Mouse (Mus musculus): Measurements from ENCODE around the gene Creb3.

The Creb3 gene

GRCm38 (mm10) chr4:43558028-43558630 is 4.0 kb upstream of the Creb3 start:
- DNase-seq (ENCODE audit: low spot score in 2 of 2), result no peak

GRCm38 (mm10) chr4:43558631-43559356 is 3.3 kb upstream of the Creb3 start:
- no peak for DNase-seq (ENCODE audit: low spot score in 2 of 2)

- DNase-seq (ENCODE audit: low spot score in 2 of 2), result no peak
These were observed 2.5 kb upstream of the Creb3 start for GRCm38 (mm10) chr4:43559519-43560242.

- no peak for DNase-seq (ENCODE audit: low spot score in 2 of 2)
These were observed 1.9 kb upstream of the Creb3 start for GRCm38 (mm10) chr4:43560243-43560611.

- DNase-seq (ENCODE audit: low spot score in 2 of 2), result no peak
These were observed 1.2 kb upstream of the Creb3 start for GRCm38 (mm10) chr4:43560976-43561375.

- no peak for DNase-seq (ENCODE audit: low spot score in 2 of 2)
These were observed 616 bp upstream of the Creb3 start for GRCm38 (mm10) chr4:43561436-43561996.

GRCm38 (mm10) chr4:43562769-43563600 is 853 bp downstream of the Creb3 start:
- no peak for DNase-seq (ENCODE audit: low spot score in 2 of 2)

- no peak for DNase-seq (ENCODE audit: low spot score in 2 of 2)
These were observed 1.4 kb downstream of the Creb3 start for GRCm38 (mm10) chr4:43563601-43563875.

GRCm38 (mm10) chr4:43564231-43564630 is 2.1 kb downstream of the Creb3 start:
- DNase-seq (ENCODE audit: low spot score in 2 of 2), result no peak

- no peak for DNase-seq (ENCODE audit: low spot score in 2 of 2)
These were observed 5.0 kb downstream of the Creb3 start for GRCm38 (mm10) chr4:43567140-43567539.

- no peak for DNase-seq (ENCODE audit: low spot score in 2 of 2)
These were observed 9.4 kb downstream of the Creb3 start for GRCm38 (mm10) chr4:43571395-43572045.

GRCm38 (mm10) chr4:43573561-43573960 is 11.4 kb downstream of the Creb3 start:
- no peak for DNase-seq (ENCODE audit: low spot score in 2 of 2)

- DNase-seq (ENCODE audit: low spot score in 2 of 2), result no peak
These were observed 13.2 kb downstream of the Creb3 start for GRCm38 (mm10) chr4:43575356-43575755.

GRCm38 (mm10) chr4:43577237-43577881 is 15.2 kb downstream of the Creb3 start:
- peak in 1 of 2 experiments; percentile 38 for DNase-seq (ENCODE audit: low spot score in 2 of 2)

GRCm38 (mm10) chr4:43578376-43579204 is 16.5 kb downstream of the Creb3 start, which contains the start of the genes Rgp1 and Gba2:
Gene Rgp1 (plus strand): TSS chr4:43578715.
Gene Gba2 (minus strand): TSS chr4:43578873.
- peak; percentile 86 to 87 for DNase-seq (ENCODE audit: low spot score in 2 of 2)

GRCm38 (mm10) chr4:43579256-43579655 is 17.1 kb downstream of the Creb3 start:
- DNase-seq (ENCODE audit: low spot score in 2 of 2), result no peak

GRCm38 (mm10) chr4:43579731-43580130 is 17.6 kb downstream of the Creb3 start:
- DNase-seq (ENCODE audit: low spot score in 2 of 2), result no peak

- no peak for DNase-seq (ENCODE audit: low spot score in 2 of 2)
These were observed 18.6 kb downstream of the Creb3 start for GRCm38 (mm10) chr4:43580721-43581120.

GRCm38 (mm10) chr4:43581381-43581780 is 19.2 kb downstream of the Creb3 start:
- DNase-seq (ENCODE audit: low spot score in 2 of 2), result no peak

- DNase-seq (ENCODE audit: low spot score in 2 of 2), result no peak
These were observed 20.1 kb downstream of the Creb3 start for GRCm38 (mm10) chr4:43582241-43582640.

Data from frontal cortex, postnatal 36 days (tissue).